Mouse (Mus musculus): ENCODE measurements around the gene Nhej1. TPM values are rescaled to one million over a fixed set of nuclear protein-coding genes. Genes with fewer than 3 reads are reported as not detected.

Nhej1 gene
- polyA plus RNA-seq, 1 experiment from 2014 or later = 10.0 TPM

DNA sequence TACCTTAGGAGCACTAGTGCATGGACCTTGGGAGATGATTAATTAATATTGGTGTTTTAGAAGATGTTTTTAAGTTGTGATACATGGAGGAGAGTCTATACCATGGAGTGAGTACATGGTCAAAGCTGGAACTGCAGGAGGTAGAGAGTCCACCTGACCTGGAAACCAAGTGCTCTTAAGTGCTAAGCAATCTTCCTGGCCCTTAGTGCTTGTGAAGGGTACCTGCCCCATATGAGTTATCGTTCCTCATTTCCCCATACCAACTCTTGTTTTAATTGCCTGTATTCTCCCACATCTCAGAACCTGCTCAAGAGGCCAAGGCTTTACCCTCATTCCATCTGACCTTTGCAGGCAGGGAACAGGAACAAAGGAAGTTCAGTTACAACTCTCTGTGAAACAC lies 149.1 kb downstream of the Nhej1 start:
- no peak for ATAC-seq (ENCODE audit: insufficient read depth)
- no peaks in the 10 kb centered on the region for H3K27me3 ChIP-seq (ENCODE audit: insufficient read depth, low read length)
- no peak overlapping the region for H3K4me3 ChIP-seq (ENCODE audit: low read depth, low read length)
- 78% methylated on average over 1 of the region's 1 CpGs for WGBS
- H3K4me1 ChIP-seq (ENCODE audit: insufficient read depth) = no peaks in the 10 kb centered on the region; the same call in 1 of the 2 replicates
- TF ChIP-seq CTCF (IDR thresholded peaks at IDR 0.05; ENCODE audit: low read depth) = no peak
- DNase-seq = no peak
- H3K36me3 ChIP-seq (ENCODE audit: insufficient read depth) = no peaks in the 10 kb centered on the region
- no peaks in the 10 kb centered on the region for H3K9me3 ChIP-seq (ENCODE audit: low read depth, low read length)
- H3K27ac ChIP-seq (ENCODE audit: low read depth) = no peak overlapping the region
- H3K4me2 ChIP-seq = no peak overlapping the region
- no peak overlapping the region for H3K9ac ChIP-seq

DNA sequence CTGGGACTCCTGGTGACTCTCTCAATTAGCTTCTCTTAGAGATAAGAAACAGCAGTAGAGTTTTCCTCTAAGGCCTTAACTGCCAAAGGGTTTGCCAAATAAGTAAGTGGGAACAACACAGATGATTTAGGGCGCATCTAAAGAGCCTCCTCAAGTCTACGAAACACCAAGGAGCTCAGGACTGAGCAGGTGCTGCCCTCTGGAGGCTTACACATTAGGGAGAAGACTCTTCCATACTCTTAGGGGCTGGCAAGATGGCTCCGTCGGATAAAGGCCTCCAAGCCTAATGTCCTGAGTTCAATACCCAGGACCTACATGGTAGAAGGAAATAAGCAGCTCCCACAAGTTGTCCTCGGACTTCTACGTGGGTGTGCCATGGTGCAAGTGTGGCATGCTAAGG lies 151.4 kb downstream of the Nhej1 start:
- Histone ChIP-seq H3K27ac (ENCODE audit: low read depth) (no peak overlapping the region), H3K36me3 (ENCODE audit: insufficient read depth) (no peaks in the 10 kb centered on the region), H3K4me1 (ENCODE audit: insufficient read depth) (no peaks in the 10 kb centered on the region; the same call in 1 of the 2 replicates), H3K4me2 (no peak overlapping the region), H3K27me3 (ENCODE audit: insufficient read depth, low read length) (no peaks in the 10 kb centered on the region), H3K9me3 (ENCODE audit: low read depth, low read length) (no peaks in the 10 kb centered on the region), H3K9ac (no peak overlapping the region), H3K4me3 (ENCODE audit: low read depth, low read length) (no peak overlapping the region)
- ATAC-seq (ENCODE audit: insufficient read depth) (no peak), DNase-seq (no peak)
- WGBS = 76% methylated on average over 6 of the region's 6 CpGs
- no peak for TF ChIP-seq CTCF (IDR thresholded peaks at IDR 0.05; ENCODE audit: low read depth)

DNA sequence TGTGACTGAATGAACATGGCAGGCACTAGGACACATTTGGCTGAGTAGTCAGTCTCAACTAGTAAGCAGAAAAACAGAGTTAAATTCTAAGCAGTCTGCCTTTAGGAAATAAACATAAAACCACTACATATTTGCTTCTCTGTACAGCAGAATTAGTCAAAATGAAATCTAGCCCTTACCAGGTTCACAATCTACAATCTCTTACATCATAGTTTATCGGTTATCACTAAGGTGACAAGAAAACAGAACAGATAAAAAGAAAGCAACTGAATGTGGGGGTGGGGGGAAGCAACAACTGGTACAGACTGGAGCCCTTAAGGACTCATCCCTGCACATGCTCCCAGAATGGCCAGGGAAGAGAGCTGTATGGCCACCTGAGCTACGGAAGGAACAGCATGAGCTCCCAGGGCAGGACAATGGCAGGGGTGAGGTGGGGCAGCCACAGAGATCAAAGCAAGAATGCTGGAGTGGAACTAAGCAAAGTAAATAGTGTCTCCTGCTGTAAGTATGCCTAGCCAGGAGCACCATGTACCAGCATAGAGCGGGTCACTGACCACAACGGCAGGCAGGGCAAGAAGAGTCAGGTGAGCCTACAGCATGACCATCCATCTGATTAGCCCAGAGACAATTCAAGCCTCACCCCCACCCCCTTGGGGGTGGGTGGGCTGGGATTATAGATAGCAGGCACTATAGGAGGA lies 153.5 kb downstream of the Nhej1 start:
- no peak overlapping the region for H3K9ac ChIP-seq
- H3K36me3 ChIP-seq (ENCODE audit: insufficient read depth) = no peaks in the 10 kb centered on the region
- no peak overlapping the region for H3K4me2 ChIP-seq
- DNase-seq (no peak), ATAC-seq (ENCODE audit: insufficient read depth) (peak; percentile 35; the same call in 1 of the 2 replicates)
- no peak overlapping the region for H3K4me3 ChIP-seq (ENCODE audit: low read depth, low read length)
- H3K27me3 ChIP-seq (ENCODE audit: insufficient read depth, low read length) = no peaks in the 10 kb centered on the region
- H3K27ac ChIP-seq (ENCODE audit: low read depth) = no peak overlapping the region
- no peak for TF ChIP-seq CTCF (IDR thresholded peaks at IDR 0.05; ENCODE audit: low read depth)
- WGBS = 42% methylated on average over 4 of the region's 4 CpGs
- H3K9me3 ChIP-seq (ENCODE audit: low read depth, low read length) = no peaks in the 10 kb centered on the region
- H3K4me1 ChIP-seq (ENCODE audit: insufficient read depth) = peaks cover 2% of the 10 kb centered on the region; the same call in 1 of the 2 replicates

DNA sequence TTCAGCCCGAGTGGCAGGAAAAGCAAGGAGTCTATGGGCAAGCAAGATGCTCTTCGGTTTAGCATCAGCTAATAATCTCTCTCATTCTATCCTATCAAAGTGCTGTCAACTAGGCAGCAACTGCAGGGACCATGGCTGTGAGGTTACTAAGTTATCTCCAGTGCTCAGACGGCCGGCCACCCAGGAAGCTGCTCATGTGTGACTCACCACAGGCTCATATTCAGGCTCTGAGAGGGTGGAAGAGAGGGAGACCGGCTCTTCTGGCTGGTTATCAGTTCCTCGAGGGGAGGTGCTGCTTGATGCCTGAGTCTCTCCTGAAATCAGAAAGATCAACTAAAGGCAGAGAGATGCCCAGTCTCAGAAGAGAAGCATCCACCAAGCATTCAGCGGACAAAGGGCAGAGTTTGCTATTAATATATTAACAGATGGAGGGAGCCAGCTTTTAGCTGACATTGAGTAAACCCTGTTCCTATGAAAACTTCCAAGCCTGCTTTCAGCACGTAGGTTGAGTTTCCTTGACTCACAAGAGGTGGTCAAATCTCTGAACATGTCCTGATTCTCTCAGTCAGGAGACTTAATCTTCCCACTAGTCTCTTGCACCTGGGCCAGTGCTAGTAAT lies 156.9 kb downstream of the Nhej1 start:
- no peak for ATAC-seq (ENCODE audit: insufficient read depth)
- Histone ChIP-seq H3K9ac (no peak overlapping the region), H3K4me1 (ENCODE audit: insufficient read depth) (peaks cover 6% of the 10 kb centered on the region; the same call in 1 of the 2 replicates), H3K27ac (ENCODE audit: low read depth) (no peak overlapping the region), H3K27me3 (ENCODE audit: insufficient read depth, low read length) (no peaks in the 10 kb centered on the region), H3K9me3 (ENCODE audit: low read depth, low read length) (no peaks in the 10 kb centered on the region), H3K4me3 (ENCODE audit: low read depth, low read length) (no peak overlapping the region), H3K36me3 (ENCODE audit: insufficient read depth) (no peaks in the 10 kb centered on the region), H3K4me2 (no peak overlapping the region)
- WGBS = 23% methylated on average over 8 of the region's 8 CpGs
- no peak for TF ChIP-seq CTCF (IDR thresholded peaks at IDR 0.05; ENCODE audit: low read depth)
- DNase-seq = no peak

DNA sequence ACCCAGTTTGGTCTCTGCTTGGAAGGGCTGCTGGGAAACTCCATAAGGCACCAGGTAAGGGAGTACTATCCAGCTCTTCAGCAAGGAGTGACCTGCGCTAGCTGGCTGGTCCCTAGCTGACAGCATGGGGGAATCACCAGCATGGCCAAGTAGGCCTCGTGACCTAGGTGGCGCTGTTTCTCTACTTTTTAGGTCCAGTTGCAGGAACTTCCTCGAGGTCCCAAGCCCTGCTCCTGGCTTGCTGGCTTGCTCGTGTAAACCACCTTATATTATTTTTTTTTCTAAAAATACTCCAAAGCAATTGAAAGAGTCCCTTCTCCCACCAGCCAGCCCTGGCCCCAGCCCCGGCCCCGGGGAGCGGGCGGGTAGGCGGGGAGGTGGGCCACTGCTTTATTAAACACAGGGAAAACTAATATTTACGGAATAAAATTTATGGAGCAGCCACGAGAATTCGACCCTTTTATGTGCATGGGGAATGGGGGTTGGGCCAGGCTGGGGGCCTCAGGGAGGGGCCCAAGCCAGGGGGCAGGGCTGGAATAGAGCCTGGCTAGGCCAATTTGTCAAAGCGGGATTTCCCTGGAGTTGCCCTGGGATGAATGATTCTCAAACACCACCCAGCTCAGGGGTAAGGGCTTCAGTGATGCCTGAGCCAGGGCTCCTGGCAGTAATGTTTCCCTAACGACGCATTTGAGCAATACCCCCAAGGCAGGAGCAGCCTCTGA lies 160.3 kb downstream of the Nhej1 start:
- Histone ChIP-seq H3K36me3 (ENCODE audit: insufficient read depth) (no peaks in the 10 kb centered on the region), H3K9me3 (ENCODE audit: low read depth, low read length) (no peaks in the 10 kb centered on the region), H3K4me1 (ENCODE audit: insufficient read depth) (peaks cover 6% of the 10 kb centered on the region; the same call in 1 of the 2 replicates), H3K4me3 (ENCODE audit: low read depth, low read length) (peak overlapping the region; percentile 21), H3K9ac (peak overlapping the region; percentile 44; the same call in 1 of the 2 replicates), H3K4me2 (peak overlapping the region; percentile 63), H3K27ac (ENCODE audit: low read depth) (no peak overlapping the region), H3K27me3 (ENCODE audit: insufficient read depth, low read length) (0 out of 2 replicates have a peak, but pooled peaks cover 7% of the 10 kb centered on the region)
- WGBS = 6% methylated on average over 16 of the region's 16 CpGs
- peak; percentile 78 for ATAC-seq (ENCODE audit: insufficient read depth)
- peak; percentile 85 for TF ChIP-seq CTCF (IDR thresholded peaks at IDR 0.05; ENCODE audit: low read depth)
- DNase-seq = peak; percentile 97

DNA sequence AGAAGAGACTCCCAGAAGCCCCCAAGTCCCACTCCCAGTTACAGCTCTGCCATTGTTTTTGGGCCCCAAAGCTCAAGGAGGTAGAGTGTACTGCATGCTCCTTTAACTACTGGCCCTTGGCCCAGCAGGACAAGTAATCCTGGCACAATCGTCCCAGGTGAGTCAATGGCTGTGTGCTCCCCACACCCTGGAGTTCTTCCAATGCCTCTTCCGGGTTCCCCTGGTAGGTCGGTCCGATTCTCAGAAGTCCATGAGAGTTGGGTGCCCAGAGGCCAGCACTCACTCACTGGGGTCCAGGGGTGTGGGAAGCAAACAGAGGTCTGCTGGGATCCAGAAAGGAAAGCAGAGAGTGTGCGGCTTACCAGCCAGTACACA lies 162.2 kb downstream of the Nhej1 start:
- no peak for ATAC-seq (ENCODE audit: insufficient read depth)
- no peak for DNase-seq
- WGBS = 79% methylated on average over 5 of the region's 5 CpGs
- no peak overlapping the region for H3K9ac ChIP-seq
- TF ChIP-seq CTCF (IDR thresholded peaks at IDR 0.05; ENCODE audit: low read depth) = no peak
- no peaks in the 10 kb centered on the region for H3K9me3 ChIP-seq (ENCODE audit: low read depth, low read length)
- 0 out of 2 replicates have a peak, but pooled peaks cover 7% of the 10 kb centered on the region for H3K27me3 ChIP-seq (ENCODE audit: insufficient read depth, low read length)
- H3K36me3 ChIP-seq (ENCODE audit: insufficient read depth) = no peaks in the 10 kb centered on the region
- H3K4me3 ChIP-seq (ENCODE audit: low read depth, low read length) = no peak overlapping the region
- no peak overlapping the region for H3K4me2 ChIP-seq
- H3K27ac ChIP-seq (ENCODE audit: low read depth) = no peak overlapping the region
- H3K4me1 ChIP-seq (ENCODE audit: insufficient read depth) = peaks cover 3% of the 10 kb centered on the region; the same call in 1 of the 2 replicates
